Mouse (Mus musculus): ENCODE measurements at regions not wholly inside any gene's neighbourhood (a gene's known extent, or its start where the extent isn't known, plus 50 kb on each side); places are given as distances from the start of the nearest gene placed in this dataset.

DNA sequence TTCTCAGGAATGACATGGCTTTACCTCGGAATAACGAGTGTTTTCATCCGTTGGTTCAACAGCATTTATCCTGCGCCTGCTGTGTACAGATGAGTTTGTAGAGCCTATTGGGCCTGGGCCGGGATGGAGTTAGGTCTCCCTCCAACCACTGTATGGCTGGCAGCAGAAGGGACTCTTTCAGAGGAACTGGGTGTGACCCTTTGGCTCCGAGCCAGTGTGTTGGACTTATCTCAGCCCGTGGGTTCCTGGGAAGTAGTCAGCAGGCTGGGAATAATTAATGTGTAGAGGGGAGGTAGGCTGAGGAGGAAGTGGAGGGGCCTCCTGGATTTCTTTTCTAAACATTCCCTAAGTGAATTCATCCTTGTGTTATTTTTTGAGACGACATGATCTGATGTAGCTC, 157.7 kb upstream of the Ubr2 start:
- H3K4me2 ChIP-seq = no peak overlapping the region
- H3K27ac ChIP-seq (replicated peaks) = peak overlapping the region; percentile 1; the same call in 1 of the 2 replicates
- H3K4me1 ChIP-seq (replicated peaks) = peaks cover 24% of the 10 kb centered on the region
- H3K9me3 ChIP-seq = no peaks in the 10 kb centered on the region
- ATAC-seq (ENCODE audit: low FRiP score, low read depth) = no peak
- H3K9ac ChIP-seq = no peak overlapping the region
- WGBS = 59% methylated on average over 8 of the region's 8 CpGs
- no peaks in the 10 kb centered on the region for H3K36me3 ChIP-seq
- no peak overlapping the region for H3K4me3 ChIP-seq
- no peaks in the 10 kb centered on the region for H3K27me3 ChIP-seq

DNA sequence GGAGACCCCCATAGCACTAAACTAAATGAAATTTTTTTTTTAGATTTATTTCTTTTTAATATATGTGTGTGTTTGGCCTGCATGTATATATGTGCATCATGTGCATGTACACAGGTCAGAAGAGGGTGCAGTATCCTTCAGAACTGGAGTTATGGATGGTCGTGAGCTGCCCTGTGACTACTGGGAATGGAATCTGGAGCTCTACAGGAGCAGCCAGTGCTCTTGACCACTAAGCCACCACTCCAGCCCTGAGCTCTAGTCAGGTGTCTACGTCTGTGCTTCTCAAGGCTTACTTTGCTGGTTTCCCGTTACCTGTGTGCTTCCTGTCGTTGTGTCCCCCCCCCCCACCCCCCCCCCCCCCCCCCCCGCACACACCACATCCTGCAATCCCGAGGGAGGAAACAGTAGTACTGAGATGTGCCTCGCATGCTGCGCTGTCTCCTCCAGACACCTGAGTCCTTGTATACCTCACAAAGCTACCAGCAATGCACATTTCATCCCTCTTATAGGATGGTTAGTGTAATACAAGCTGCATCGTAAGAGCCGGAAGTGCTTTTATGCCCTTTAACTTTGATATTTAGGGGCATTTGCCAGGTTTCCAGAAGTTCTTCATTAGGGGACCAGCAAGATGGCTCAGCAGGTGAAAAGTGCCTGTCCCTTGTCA, 153.5 kb upstream of the Ubr2 start:
- no peak overlapping the region for H3K4me3 ChIP-seq
- no peak overlapping the region for H3K9ac ChIP-seq
- H3K4me1 ChIP-seq (replicated peaks) = peaks cover 24% of the 10 kb centered on the region
- H3K36me3 ChIP-seq = no peaks in the 10 kb centered on the region
- no peak overlapping the region for H3K4me2 ChIP-seq
- H3K27ac ChIP-seq (replicated peaks) = no peak overlapping the region
- ATAC-seq (ENCODE audit: low FRiP score, low read depth) = no peak
- no peaks in the 10 kb centered on the region for H3K9me3 ChIP-seq
- WGBS = 84% methylated on average over 8 of the region's 10 CpGs
- H3K27me3 ChIP-seq = no peaks in the 10 kb centered on the region

DNA sequence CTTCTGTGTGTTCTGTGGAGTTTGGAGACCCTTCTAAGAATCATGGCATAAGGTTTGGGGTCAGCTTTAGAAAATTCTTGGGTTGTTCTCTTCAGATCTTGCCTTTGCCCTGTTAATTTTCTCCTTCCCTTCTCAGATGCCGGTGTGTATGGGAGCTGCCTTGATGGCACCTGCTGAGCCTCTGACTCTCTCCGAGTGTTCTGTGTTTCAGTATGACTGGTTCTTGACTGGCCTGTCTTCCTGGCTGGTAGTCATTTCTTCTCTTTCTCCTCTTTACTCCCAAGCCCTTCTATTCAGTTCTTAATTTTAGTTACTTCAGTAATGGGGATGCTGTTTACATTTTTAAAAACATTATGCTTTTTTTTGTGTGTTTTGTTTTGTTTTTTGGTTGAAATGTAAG, 152.1 kb upstream of the Ubr2 start:
- Histone ChIP-seq H3K4me1 (replicated peaks) (peaks cover 11% of the 10 kb centered on the region), H3K36me3 (no peaks in the 10 kb centered on the region), H3K9ac (no peak overlapping the region), H3K9me3 (no peaks in the 10 kb centered on the region), H3K27ac (replicated peaks) (no peak overlapping the region), H3K27me3 (no peaks in the 10 kb centered on the region), H3K4me2 (no peak overlapping the region), H3K4me3 (no peak overlapping the region)
- 52% methylated on average over 2 of the region's 2 CpGs for WGBS
- no peak for ATAC-seq (ENCODE audit: low FRiP score, low read depth)

DNA sequence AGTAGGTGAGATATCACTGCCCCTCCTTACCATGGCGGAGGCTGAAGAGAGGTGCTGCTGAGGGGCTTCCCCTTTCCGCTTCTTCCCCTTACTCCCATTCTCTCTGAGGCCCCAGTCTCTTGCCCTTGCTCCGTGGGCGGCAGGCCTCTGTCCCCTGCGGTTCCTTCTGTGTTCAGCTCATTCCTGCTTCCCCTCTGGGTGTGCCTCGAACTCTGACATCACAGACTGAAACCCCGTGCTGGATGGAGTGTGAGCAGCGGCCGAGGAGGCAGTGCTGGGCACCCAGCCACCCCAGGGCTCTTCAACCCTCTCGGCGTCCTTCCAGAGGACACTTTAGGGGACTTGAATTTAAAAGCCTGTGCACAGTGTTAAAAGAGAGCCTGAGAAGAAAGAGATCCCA, 145.9 kb upstream of the Ubr2 start:
- WGBS = 80% methylated on average over 11 of the region's 11 CpGs
- no peak overlapping the region for H3K9ac ChIP-seq
- H3K4me3 ChIP-seq = no peak overlapping the region
- no peaks in the 10 kb centered on the region for H3K9me3 ChIP-seq
- ATAC-seq (ENCODE audit: low FRiP score, low read depth) = no peak
- H3K27ac ChIP-seq (replicated peaks) = no peak overlapping the region
- no peak overlapping the region for H3K4me2 ChIP-seq
- no peaks in the 10 kb centered on the region for H3K27me3 ChIP-seq
- H3K4me1 ChIP-seq (replicated peaks) = peaks cover 20% of the 10 kb centered on the region
- no peaks in the 10 kb centered on the region for H3K36me3 ChIP-seq

DNA sequence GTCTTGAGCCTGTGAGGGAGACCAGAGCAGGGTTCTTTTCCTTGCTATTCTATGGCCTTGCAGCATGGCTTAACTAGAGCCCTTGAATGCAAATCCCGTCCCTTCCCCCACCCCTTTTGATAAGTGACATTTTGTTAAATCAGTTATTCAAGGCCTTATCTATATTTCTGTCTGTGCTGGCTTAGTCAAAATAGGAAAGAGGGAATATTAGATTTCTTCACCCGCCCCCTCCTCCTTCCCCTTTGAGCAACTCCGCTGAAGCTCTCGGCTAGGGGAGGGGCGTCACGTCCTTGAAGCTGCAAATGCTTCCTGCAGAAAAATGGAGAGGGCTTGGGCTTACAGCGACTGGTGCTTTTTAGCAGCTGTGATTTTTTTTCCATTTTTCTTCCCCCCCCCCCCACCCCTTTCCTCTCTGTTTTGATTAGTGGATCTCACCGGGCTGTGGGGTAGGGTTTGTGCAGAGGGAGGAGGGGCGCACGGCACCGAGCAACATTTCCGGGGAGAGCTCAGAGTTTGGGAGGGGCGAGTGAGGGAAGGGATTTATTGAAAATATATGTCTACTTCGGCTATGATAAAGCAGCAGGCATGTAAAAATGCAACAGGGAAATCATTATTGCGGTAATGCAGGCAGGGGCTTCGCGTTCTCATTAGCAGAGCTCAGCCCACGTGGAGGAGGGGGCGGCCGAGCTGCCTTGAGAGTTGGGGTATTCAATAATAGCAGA, 141.4 kb upstream of the Ubr2 start:
- 18% methylated on average over 20 of the region's 20 CpGs for WGBS
- H3K9me3 ChIP-seq = no peaks in the 10 kb centered on the region
- peaks cover 33% of the 10 kb centered on the region for H3K4me1 ChIP-seq (replicated peaks)
- peak overlapping the region; percentile 30 for H3K4me3 ChIP-seq
- H3K4me2 ChIP-seq = peak overlapping the region; percentile 55
- H3K36me3 ChIP-seq = no peaks in the 10 kb centered on the region
- peak; percentile 88 for ATAC-seq (ENCODE audit: low FRiP score, low read depth)
- no peaks in the 10 kb centered on the region for H3K27me3 ChIP-seq
- H3K27ac ChIP-seq (replicated peaks) = peak overlapping the region; percentile 78
- H3K9ac ChIP-seq = peak overlapping the region; percentile 20; the same call in 1 of the 2 replicates

DNA sequence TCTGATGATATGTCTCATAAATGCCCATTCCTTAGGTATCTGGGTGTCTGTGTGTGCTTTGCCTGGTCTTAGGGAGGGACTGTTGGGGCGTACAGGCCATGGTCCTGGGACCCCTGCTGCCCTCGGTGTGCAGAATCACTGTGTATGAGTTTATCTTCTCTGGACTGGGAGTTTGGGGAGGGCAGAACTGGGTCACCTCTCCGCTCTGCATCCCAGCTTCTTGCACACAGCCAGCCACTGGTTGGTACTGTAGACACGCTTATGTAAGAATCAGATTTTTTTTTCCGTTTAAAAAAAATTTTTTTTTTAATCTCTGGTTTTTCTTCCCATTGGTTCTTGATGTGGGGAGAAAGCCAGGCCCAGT, 140.8 kb upstream of the Ubr2 start:
- Histone ChIP-seq H3K9ac (peak overlapping the region; percentile 20; the same call in 1 of the 2 replicates), H3K4me1 (replicated peaks) (peaks cover 34% of the 10 kb centered on the region), H3K36me3 (no peaks in the 10 kb centered on the region), H3K9me3 (no peaks in the 10 kb centered on the region), H3K27ac (replicated peaks) (peak overlapping the region; percentile 78), H3K27me3 (no peaks in the 10 kb centered on the region), H3K4me2 (peak overlapping the region; percentile 55), H3K4me3 (peak overlapping the region; percentile 30)
- 55% methylated on average over 5 of the region's 5 CpGs for WGBS
- peak; percentile 27 for ATAC-seq (ENCODE audit: low FRiP score, low read depth)

DNA sequence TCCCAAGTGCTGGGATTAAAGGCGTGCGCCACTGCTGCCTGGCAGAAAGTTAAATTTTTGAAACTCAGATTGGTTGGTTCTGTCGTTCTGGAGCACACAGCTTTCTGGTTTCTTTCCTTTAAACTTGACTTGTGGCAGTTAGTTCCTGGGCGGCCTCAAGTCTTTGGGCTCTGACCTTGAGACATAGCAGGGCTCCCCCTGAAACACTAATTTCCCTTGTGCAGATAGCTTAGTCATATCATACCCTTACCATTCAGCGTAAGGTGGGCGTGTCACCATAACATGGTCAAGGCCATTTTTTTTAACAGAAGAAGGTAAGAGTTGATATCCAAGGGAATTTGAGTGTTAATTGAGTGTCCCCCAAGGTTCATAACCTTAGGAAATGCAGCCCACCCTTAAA, 140.3 kb upstream of the Ubr2 start:
- ATAC-seq (ENCODE audit: low FRiP score, low read depth) = no peak
- H3K27me3 ChIP-seq = no peaks in the 10 kb centered on the region
- 92% methylated on average over 6 of the region's 6 CpGs for WGBS
- no peak overlapping the region for H3K4me2 ChIP-seq
- peak overlapping the region; percentile 78 for H3K27ac ChIP-seq (replicated peaks)
- no peak overlapping the region for H3K4me3 ChIP-seq
- H3K36me3 ChIP-seq = no peaks in the 10 kb centered on the region
- H3K4me1 ChIP-seq (replicated peaks) = peaks cover 39% of the 10 kb centered on the region
- no peak overlapping the region for H3K9ac ChIP-seq
- H3K9me3 ChIP-seq = no peaks in the 10 kb centered on the region

DNA sequence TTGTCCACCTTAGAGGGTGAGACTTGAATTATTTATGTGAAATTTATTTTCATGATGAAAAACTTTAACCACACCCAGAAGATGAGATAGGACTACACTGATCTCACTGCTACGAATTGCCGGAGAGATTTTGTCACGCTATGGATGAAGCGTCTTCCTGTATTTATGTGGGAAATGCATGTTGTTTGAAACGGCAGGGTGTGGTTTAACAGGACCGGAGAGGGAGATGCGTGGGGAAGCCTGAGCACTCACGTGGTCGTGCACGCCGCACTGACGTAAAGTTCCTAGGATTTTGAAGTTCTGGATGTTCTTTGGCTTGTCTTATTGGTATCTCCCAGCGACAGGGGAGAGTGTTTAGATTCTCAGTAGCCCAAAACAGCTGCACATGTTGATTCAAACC, 139.3 kb upstream of the Ubr2 start:
- no peak overlapping the region for H3K4me2 ChIP-seq
- H3K27ac ChIP-seq (replicated peaks) = no peak overlapping the region
- no peaks in the 10 kb centered on the region for H3K36me3 ChIP-seq
- H3K9ac ChIP-seq = no peak overlapping the region
- peaks cover 49% of the 10 kb centered on the region for H3K4me1 ChIP-seq (replicated peaks)
- no peaks in the 10 kb centered on the region for H3K27me3 ChIP-seq
- no peaks in the 10 kb centered on the region for H3K9me3 ChIP-seq
- H3K4me3 ChIP-seq = no peak overlapping the region
- no peak for ATAC-seq (ENCODE audit: low FRiP score, low read depth)
- 88% methylated on average over 13 of the region's 13 CpGs for WGBS

DNA sequence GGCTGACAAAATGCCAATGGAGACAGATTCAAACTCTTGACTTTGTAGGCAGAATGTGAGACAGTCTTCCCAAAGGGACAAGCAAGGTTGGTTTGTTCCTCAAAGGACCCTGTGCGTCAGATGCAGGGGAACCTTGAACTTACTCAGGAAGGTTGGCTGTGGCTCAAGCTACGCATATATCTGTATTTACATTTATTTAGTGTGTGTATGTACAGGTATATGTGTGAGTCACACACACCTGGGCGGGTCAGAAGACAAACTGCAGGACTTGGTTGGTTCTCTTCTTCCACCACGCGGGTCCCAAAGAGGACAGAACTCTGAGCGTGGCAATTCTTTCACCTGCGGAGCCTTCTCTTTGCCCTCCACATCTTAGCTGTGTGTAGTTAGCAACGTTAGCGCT, 138.8 kb upstream of the Ubr2 start:
- Histone ChIP-seq H3K4me2 (no peak overlapping the region), H3K27ac (replicated peaks) (no peak overlapping the region), H3K4me3 (no peak overlapping the region), H3K9me3 (no peaks in the 10 kb centered on the region), H3K36me3 (no peaks in the 10 kb centered on the region), H3K27me3 (no peaks in the 10 kb centered on the region), H3K9ac (no peak overlapping the region), H3K4me1 (replicated peaks) (peaks cover 54% of the 10 kb centered on the region)
- ATAC-seq (ENCODE audit: low FRiP score, low read depth) = no peak
- 92% methylated on average over 9 of the region's 9 CpGs for WGBS

DNA sequence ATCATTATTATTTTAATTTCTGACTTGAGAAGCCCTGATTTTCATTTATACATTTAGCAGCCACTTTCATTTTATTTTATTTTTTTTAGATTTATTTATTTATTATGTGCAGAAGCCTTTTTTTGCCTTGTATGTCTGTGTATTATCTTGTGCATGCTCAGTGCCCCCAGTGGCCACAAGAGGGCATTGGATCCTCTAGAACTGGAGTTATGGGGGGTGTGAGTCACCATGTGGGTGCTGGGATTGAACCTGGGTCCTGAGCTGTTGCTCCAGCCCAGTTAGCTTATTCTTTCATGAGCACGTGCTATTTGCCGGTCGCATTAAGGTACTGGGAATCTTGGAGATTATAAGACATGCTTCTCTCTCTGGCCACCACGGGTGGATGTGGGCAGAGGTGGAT, 136.3 kb upstream of the Ubr2 start:
- Histone ChIP-seq H3K4me3 (no peak overlapping the region), H3K9ac (no peak overlapping the region), H3K4me2 (no peak overlapping the region), H3K4me1 (replicated peaks) (peaks cover 62% of the 10 kb centered on the region), H3K27ac (replicated peaks) (no peak overlapping the region), H3K9me3 (no peaks in the 10 kb centered on the region), H3K36me3 (no peaks in the 10 kb centered on the region), H3K27me3 (no peaks in the 10 kb centered on the region)
- WGBS = 90% methylated on average over 4 of the region's 4 CpGs
- no peak for ATAC-seq (ENCODE audit: low FRiP score, low read depth)

DNA sequence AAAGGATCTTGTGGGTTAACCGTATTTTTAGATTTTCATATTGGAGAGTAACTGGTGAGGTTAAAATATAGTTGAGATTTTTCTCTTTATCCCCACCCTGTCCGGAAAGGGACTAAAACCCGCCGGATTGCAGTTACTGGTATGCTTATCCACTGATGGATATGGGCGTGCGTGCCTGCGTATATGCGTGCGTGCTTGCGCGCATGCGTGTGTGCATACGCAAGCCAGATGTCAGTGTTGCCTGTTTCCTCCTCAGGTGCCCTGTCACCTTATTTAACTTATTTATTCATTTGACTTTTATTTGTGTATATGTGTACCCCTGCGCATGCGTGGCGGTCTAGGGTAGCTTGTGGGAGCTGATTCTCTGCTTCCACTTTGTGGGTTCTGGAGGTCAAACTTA, 135.2 kb upstream of the Ubr2 start:
- H3K4me2 ChIP-seq = 0 out of 2 replicates have a peak overlapping the region, but pooled peaks have one; percentile 92

DNA sequence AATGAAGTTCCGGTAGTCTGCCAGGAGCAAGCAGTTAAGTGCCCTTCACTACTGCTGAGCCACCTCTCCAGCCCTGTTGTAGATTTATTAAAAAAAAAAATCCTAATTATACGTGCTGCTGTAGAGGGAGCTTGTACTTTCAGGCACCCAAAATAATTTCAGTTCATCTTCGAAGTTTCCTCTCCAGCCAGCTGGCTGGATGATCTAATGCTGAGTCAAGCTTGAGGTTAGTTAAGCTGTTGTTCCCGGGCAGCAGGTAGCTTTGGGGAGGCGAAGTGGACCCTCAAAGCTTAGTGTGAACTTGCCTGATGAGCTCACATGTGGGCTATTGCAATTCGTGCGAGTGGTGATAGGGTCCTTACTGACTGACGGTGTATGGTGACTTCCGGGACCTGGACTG, 134.6 kb upstream of the Ubr2 start:
- WGBS = 78% methylated on average over 9 of the region's 9 CpGs
- Histone ChIP-seq H3K4me3 (no peak overlapping the region), H3K36me3 (no peaks in the 10 kb centered on the region), H3K4me2 (peak overlapping the region; percentile 92), H3K9ac (no peak overlapping the region), H3K9me3 (no peaks in the 10 kb centered on the region), H3K4me1 (replicated peaks) (peaks cover 49% of the 10 kb centered on the region), H3K27ac (replicated peaks) (no peak overlapping the region), H3K27me3 (no peaks in the 10 kb centered on the region)
- ATAC-seq (ENCODE audit: low FRiP score, low read depth) = no peak

More for the DNA sequence above, 135.2 kb upstream of the Ubr2 start:
- Histone ChIP-seq H3K27ac (replicated peaks) (no peak overlapping the region), H3K4me1 (replicated peaks) (peaks cover 52% of the 10 kb centered on the region), H3K27me3 (no peaks in the 10 kb centered on the region), H3K9ac (no peak overlapping the region), H3K9me3 (no peaks in the 10 kb centered on the region), H3K36me3 (no peaks in the 10 kb centered on the region), H3K4me3 (no peak overlapping the region)
- ATAC-seq (ENCODE audit: low FRiP score, low read depth) = no peak
- WGBS = 98% methylated on average over 16 of the region's 16 CpGs
